Mouse (Mus musculus) MN1 (cell line): Measurements from ENCODE around the gene Gm20772.
"Not testable (repeated sequence)": the region's sequence is repeated elsewhere in the genome, so short reads cannot be mapped to it uniquely, and the experiment has no call there.

Source experiments
- DNase-seq: peaks from one replicate; pipeline ENCODE4 v3.0.0-alpha.2; 2016; ENCODE audit warnings: low spot score

Gene Gm20772

DNA sequence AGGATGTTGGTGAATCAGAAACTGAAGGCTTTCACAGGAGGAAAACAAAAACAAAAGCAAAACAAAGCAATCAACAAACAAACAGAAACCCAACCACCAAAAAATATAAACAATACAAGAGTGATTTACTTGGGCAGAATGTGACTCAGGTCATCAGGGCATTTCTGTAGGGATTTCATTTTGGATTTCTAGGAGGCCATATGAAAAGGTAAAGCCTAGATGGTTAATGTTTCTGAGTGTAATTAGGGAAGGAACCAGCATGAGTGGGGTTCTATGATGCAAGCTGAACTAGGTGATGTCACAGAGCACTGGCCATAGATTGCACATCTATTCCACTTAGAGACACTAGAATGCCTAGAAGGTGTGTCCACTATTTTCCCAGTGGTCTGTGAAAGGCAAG, at the start of gene Gm20772, which contains the start of gene Gm20831:
Gm20772 (plus strand) TSS at position 301 of the 400 bp plus-strand sequence.
Gm20831 (plus strand) TSS at position 301 of the 400 bp plus-strand sequence.
- DNase-seq, result not testable (repeated sequence)

DNA sequence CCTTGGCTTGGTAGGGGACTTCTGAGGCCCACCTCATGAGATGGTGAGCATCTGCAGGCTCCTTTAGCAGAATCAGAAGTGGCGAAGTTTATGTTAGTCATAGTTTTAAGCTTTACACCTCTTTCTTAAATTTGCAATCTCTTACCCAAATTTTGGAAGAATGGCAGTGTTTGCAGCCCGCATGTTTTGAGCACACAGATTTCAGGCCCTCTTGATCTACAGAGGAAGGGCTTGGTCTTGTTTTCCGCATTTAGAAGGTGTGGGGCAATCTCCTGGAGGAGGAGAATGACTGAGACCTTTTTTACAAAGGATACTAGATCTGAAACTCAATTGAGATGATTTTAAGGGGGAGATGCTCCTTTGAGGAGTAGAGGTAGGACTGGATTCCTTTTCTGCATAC, 28.4 kb upstream of the Gm20772 start, which contains the start of gene Gm21904:
Gm21904 (minus strand) TSS at position 101 of the 400 bp plus-strand sequence.
- not testable (repeated sequence) for DNase-seq
